Mouse (Mus musculus) retina, postnatal 7 days (tissue): ENCODE measurements at regions not wholly inside any gene's neighbourhood (a gene's known extent, or its start where the extent isn't known, plus 50 kb on each side); places are given as distances from the start of the nearest gene placed in this dataset.

Experiments
- DNase-seq: peaks from one replicate; pipeline ENCODE4 v3.0.0-alpha.2; 2012; ENCODE audit warnings: low read depth, low spot score

DNA sequence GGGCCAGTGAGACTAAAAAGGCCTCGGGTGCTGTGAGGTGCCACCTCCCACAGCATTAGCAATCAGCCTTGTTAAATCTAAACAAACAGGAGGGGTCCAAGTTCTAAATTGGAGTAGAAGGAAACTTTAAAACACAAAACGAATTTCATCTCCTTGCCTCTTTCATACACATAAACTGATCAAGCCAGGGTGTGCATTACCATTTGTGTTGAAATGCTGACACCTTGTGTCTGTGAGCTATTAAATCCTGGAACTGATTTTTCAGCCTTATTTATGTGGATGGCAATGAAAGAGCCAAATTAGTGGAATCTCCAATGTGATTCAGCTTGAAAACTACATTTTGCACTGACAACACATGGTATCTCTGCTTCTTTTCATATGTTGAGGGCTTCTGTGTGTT lies 114.8 kb downstream of the Pcsk1 start:
- no peak for DNase-seq

DNA sequence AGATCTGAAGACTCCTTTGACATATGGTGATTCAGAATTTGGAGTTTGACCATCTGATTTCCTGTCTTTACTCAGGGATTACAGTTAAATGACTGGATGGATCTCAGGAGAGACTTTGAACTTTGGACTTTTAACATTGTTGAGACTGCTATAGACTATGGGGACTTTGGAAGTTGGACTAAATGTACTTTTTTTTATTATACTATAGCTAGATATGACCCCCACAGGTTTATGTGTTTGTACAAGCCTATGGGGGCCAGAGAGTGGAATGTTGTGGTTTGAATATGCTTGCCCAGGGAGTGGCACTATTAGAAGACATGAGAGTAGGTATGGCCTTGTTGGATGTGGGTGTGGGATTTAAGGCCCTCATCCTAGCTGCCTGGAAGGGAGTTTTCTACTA lies 134.3 kb downstream of the Pcsk1 start:
- no peak for DNase-seq

DNA sequence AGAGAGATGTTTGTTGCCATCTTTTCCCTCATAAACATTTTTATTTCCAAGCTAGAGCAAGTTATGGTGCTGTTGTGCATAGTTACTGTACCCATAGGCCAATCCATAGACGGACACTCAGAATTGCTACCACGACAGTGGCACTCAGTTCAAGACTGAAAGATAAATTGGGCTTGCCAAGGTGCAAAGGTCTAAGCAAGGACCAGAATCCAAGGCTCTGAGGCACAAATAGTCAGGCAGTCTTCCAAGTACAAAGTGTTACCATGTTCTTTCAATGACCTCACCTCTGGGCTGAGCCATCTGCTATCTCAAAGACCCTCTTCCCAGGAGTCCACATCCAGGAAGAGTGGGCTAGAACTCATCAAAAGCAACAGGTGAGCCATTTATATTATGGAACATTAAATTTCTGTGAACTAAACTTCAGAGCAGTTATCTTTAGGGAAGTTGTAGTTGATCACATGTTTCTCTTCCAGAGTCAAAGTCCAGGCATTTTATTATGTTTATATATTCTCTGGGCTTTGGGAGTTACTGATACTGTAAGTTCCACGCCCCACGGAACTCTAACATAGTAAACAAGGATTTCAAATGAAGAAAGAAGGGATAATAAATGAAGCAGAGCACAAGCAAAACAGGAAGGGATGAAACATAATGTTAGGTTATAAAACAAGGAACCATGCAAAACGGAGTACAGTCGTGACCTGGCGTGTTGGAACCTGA lies 136.1 kb downstream of the Pcsk1 start:
- DNase-seq: no peak

DNA sequence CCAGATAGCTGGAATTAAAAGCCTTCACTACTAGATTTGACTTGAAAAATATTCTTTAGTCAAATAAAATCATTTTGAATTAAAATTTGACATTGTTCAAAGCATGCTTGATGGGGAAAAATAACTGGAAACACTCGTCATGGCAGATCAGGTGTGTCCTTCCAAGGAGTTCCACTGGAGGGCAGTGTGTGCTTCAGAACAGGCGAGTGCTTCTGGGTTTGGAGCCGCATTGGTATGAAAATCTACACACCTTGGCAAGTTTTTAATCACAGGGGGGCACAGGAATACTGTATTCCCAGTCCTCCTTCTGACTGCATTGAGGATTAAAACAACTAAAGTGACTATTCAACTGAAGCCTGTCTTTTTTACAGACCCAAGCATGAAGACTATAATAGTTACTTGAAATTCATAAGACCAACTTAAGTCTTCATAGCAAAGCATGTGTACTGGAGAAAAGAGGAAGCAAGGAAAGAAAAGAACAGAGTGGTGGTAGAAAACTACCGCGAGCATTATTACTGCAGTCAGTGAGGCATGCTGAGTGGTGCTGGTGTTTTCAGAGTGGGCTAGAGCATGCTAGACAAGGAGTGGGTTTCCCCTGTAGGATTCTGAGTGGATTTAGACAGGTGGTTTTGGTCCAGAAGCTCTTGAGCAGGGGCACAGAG lies 138.1 kb downstream of the Pcsk1 start:
- peak; percentile 35 for DNase-seq

DNA sequence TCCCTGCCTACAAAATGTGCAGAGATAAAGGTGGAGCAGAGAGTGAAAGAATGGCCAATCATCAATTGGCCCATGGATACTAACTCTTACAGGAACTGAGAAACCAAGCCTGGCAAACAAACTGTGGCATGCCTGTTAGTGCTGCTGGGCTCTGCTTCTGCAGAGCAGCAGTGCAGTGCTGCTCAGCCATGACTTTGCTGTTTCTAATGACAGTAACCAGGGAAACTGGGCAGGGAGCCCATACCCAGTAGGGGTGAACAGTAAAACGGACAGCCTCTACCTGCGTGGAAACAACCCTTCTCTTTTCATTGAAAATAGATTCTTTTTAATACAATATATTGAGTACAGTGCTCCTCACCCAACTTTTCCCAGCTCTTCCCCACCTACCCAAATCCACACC lies 146.8 kb downstream of the Pcsk1 start:
- DNase-seq: no peak
